Mouse (Mus musculus) brain, embryonic 14.5 days (tissue): ENCODE data around the gene Rtf2. TPM values are rescaled to one million over a fixed set of nuclear protein-coding genes. Genes with fewer than 3 reads are reported as not detected.

Experiments
- DNase-seq: peaks from one replicate; pipeline ENCODE4 v3.0.0-alpha.2; 2011; ENCODE audit warnings: low read depth
- CTCF ChIP-seq: fragments of 200-500 bp; IDR thresholded peaks from 2 replicates; pipeline ENCODE4 v1.5.1; 2012; ENCODE audit warnings: inconsistent platforms, mild to moderate bottlenecking, moderate library complexity, borderline replicate concordance; ENCODE audit not compliant: insufficient read depth, insufficient read length; ENCODE audit errors: extremely low read depth
- POLR2A ChIP-seq: fragments of 200-500 bp; IDR thresholded peaks from 2 replicates; pipeline ENCODE4 v1.6.1; 2012; ENCODE audit warnings: mild to moderate bottlenecking, inconsistent platforms, borderline replicate concordance; ENCODE audit not compliant: poor library complexity, insufficient read depth, insufficient read length, severe bottlenecking; ENCODE audit errors: extremely low read depth
- polyA plus RNA-seq: library from polyadenylated mRNA; depleted of rRNA; stranded (reverse); fragments of >200 nt; gene quantifications from 2 replicates; pipeline ENCODE4 v1.2.3, GENCODE M21; 2012

Gene Rtf2
- polyA plus RNA-seq, 1 experiment: 66.5 TPM

DNA sequence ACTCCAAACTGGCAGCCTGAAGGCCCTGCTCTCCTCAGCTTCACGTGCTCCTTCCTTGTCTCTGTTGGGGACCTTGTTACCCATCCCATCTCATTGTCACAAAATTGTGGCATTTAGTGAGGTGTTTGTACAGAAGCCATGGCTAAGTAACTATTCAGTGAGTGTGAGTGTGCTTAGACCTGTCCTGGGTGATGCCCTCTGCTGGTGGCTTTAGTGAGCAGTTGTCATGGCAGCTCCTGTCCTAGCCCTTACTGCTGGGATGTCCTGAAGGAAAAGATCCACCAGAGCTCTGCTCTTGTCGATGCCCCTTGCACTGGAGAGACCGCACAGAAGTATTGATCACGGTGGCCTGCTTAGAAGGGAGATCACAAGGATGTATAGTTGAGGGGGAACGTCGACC is 7.0 kb downstream of the Rtf2 start:
- DNase-seq: no peak
- TF ChIP-seq CTCF (peak; percentile 50; the same call in 1 of the 2 replicates), POLR2A (no peak)

- TF ChIP-seq POLR2A (no peak), CTCF (no peak)
- no peak for DNase-seq
Observed at GRCm38 (mm10) chr2:172448329-172448728, 8.0 kb downstream of the Rtf2 start.

DNA sequence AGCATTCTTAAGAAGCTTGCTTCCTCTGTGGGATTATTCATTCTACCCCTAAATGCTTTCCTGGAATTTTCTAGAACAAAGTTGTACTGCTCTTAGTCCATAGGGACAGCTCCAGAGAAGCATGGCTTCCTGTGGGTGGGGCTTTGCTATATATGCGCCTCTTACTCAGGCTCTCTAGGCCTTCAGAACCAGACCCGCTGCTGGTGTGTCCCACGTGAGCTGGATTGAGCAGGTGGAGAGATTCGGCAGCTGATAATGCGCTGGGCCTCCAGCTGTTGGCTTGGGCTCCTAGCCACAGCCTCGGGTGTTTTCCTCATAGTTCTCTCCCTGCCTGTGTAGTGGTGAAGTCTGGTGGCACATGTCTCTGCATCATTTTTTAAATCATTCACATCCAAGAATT is 10.3 kb downstream of the Rtf2 start:
- TF ChIP-seq POLR2A (no peak), CTCF (no peak)
- DNase-seq: no peak

- no peak for TF ChIP-seq POLR2A
- TF ChIP-seq CTCF: no peak
Observed at GRCm38 (mm10) chr2:172452031-172452430, 11.7 kb downstream of the Rtf2 start.

DNA sequence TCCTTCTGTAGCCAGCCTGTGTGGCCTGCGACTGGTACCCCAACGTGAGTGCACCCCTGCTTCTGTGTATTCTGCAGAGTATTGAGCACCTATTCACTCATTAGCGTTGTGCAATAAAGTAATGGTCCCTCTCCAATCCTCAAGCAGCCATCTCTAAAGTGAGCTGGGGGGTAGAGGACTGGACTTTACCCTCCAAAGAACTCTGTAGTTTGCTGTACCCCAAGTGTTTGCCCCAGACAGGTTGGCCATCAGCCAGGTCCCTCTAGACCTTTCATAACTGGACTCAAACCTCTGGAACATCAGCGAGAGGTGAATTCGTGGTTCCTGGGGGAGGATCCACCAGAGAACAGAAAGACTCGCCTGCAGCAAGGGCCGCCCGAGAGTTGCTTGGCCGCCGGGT is 12.1 kb downstream of the Rtf2 start:
- no peak for DNase-seq
- TF ChIP-seq POLR2A: no peak
- TF ChIP-seq CTCF: no peak

More at GRCm38 (mm10) chr2:172452031-172452430, 11.7 kb downstream of the Rtf2 start:
- no peak for DNase-seq

GRCm38 (mm10) chr2:172458496-172458895 is 18.1 kb downstream of the Rtf2 start, which contains the start of gene Gcnt7:
Gcnt7 (minus strand) TSS chr2:172458596.
- TF ChIP-seq CTCF (no peak), POLR2A (no peak)
- no peak for DNase-seq

DNA sequence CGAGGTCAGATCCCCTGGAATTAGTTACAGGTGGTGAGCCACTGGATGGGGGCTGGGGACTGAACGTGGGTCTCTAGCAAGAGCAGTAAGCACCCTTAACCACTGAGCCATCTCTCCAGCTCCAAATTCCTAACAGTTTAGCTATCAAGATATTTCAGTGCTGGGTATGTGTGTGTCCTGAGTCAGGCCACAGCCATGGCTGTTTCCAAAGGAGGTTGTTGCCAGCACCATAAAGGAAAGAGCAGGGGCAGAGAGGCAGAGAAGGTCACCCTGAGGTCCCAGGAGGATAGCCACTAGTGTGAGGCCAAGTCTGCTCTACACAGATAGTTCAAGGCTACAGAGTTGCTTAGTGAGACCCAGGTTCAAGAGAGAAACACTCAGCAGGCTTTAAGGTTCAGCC is 20.3 kb downstream of the Rtf2 start:
- TF ChIP-seq POLR2A (no peak), CTCF (no peak)
- DNase-seq: no peak

DNA sequence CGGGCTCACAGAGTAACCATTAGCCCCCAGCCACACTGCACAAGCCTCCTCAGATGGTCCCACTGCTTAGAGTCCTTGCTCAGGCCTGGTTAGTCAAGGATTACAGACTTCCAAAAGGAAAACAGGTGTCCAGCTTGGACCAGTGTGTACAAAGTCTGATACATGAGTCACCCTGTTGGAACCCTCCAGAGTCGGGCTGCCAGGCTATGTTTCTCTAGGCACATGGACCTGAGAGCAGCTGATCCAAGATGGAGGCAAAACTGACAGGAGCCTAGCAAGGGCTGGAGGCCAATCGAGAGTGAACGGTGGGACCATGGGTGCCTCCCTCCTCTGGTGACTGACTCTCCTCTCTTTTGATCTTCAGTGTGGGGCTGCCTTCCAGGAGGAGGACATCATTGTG is 22.5 kb downstream of the Rtf2 start:
- no peak for TF ChIP-seq POLR2A
- TF ChIP-seq CTCF: no peak
- no peak for DNase-seq

DNA sequence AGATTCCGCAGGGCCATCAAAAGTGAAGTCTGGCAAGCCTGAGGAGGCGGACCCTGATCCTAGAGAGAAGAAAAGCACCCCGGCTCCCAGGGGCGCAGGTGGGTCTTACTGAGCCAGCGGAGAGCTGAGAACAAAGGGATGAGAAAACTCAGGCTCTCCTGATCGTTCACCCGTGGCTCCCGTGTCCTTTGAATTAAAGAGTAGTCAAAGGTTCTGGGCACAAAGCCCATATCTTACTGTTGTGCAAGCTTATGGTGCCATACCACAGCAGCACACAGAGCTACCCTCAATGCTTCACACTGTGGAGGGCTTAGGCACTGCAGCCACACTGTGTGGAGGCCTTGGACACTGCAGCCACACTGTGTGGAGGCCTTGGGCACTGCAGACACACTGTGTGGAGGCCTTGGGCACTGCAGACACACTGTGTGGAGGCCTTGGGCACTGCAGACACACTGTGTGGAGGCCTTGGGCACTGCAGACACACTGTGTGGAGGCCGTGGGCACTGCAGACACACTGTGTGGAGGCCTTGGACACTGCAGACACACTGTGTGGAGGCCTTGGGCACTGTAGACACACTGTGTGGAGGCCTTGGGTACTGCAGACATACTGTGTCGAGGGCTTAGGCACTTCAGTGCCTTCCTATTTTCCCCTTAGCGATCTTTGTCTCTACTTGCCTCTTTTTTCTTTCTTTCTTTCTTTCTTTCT is 26.2 kb downstream of the Rtf2 start:
- DNase-seq: peak; percentile 44
- TF ChIP-seq POLR2A (no peak), CTCF (no peak)

DNA sequence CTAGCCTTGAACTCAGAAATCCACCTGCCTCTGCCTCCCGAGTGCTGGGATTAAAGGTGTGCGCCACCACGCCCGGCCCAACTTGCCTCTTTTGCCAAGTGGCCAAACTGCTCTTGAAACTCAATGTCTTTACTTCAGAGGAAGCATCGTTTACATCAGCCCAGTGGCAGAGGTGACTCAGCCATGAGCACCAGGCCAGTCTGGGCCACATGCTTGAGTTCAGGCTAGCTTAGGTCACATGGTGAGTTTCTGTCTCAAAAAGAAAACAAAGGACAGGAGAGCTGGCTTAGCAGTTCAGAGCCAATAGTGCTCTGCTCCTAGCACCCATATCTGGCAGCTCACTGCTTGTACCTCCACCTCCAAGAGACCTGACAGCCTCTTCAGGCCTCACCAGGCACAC is 26.9 kb downstream of the Rtf2 start:
- TF ChIP-seq POLR2A: no peak
- no peak for TF ChIP-seq CTCF
- DNase-seq: no peak

GRCm38 (mm10) chr2:172468346-172468819 is 28.0 kb downstream of the Rtf2 start:
- no peak for TF ChIP-seq CTCF
- DNase-seq: peak; percentile 96

DNA sequence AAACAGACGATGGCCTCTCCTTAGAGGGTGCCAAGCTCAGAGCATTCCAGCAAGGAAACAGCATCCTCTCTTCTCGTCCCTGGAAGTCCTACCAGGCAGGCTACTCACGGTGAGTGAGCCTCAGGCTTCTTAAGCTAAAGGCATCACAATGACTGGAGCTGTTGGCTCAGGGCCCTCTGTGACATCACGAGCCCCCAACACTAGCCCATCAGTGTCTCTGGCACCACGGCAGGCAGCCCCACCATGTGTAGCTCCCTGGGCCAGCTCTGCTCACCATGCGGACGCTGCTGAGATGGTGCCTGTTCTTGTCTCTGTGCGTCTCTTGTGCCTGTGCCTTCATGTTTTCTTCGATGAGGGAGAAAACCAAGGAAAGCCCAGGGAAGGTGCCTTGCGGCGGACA is 32.0 kb downstream of the Rtf2 start, which contains the start of gene Fam209:
Gene Fam209, plus strand, starts transcription at position 203 of the 400 bp plus-strand sequence.
- TF ChIP-seq CTCF (no peak), POLR2A (no peak)
- DNase-seq: peak; percentile 55

- peak; percentile 69 for DNase-seq
- TF ChIP-seq POLR2A (no peak), CTCF (no peak)
Observed at GRCm38 (mm10) chr2:172473591-172473990, 33.2 kb downstream of the Rtf2 start.

DNA sequence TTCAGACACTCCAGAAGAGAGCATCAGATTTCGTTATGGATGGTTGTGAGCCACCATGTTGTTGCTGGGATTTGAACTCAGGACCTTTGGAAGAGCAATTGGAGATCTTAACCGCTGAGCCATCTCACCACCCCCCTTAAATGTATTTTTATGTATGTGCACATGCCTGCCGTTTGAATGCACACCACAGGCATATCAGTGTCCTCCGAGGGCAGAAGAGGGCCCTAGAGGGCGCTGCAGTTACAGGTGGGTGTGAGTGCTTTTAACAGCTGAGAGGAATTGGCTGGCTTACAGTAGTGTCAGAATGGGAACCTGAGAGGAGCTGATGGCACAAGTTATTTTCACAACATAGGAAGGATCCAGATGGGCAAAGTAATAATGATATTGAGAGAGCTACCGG is 34.6 kb downstream of the Rtf2 start:
- DNase-seq: peak; percentile 23
- TF ChIP-seq CTCF (peak; percentile 28; the same call in 1 of the 2 replicates), POLR2A (no peak)
